8 mouse cellular contexts compared by ENCODE assay signal in the genomic region with DNA sequence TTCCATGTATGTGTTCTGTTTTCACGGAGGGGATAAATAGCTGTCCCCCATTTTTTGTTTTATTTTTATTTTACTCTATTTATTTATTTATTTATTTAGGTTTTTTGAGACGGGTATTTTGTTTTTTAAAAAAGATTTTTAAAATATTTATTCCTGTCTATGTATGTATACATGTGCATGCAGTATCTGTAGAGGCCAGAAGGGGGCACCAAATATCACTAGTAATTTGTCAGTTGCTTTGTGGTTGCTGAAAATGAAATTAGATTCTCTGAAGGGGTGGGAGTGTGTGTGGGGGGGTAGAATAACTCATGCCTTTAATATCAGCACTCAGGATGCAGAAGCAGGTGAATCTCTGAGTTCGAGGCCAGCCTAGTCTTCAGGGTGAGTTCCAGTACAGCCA. TPM values are rescaled to one million over a fixed set of nuclear protein-coding genes. Genes with fewer than 3 reads are reported as not detected.
DNase-seq lines count a peak whose midpoint lies in the region; ATAC-seq and TF ChIP-seq lines count a peak whose summit lies in the region.
"Had no signal": no experiment of that assay in that cellular context is flagged by ENCODE, and none has a peak within 500 bp of the region (broad histone marks: within the 10 kb centered on the region; RNA-seq: fewer than 3 reads in every experiment).

No protein-coding gene starts in this region.

- H3K4me2 ChIP-seq in intestine, postnatal 0 days (replicated peaks; ENCODE audit: low read depth): no peak overlapping the region
- H3K4me2 ChIP-seq in intestine, embryonic 16.5 days (ENCODE audit: low read depth, low read length): no peak overlapping the region

- no peaks in the 10 kb centered on the region for H3K9me3 ChIP-seq in intestine, postnatal 0 days (ENCODE audit: control insufficient read depth)
- no peaks in the 10 kb centered on the region for H3K9me3 ChIP-seq in intestine, embryonic 16.5 days (ENCODE audit: control insufficient read depth, low read length)
- H3K9me3 ChIP-seq: liver, embryonic 15.5 days had no signal

- H3K4me3 ChIP-seq in intestine, postnatal 0 days (ENCODE audit: low read depth, low read length): no peak overlapping the region
- H3K4me3 ChIP-seq in intestine, embryonic 16.5 days (ENCODE audit: low read length): no peak overlapping the region
- H3K4me3 ChIP-seq: liver, embryonic 15.5 days had no signal

- WGBS in intestine, postnatal 0 days: 30% methylated on average over 3 of the region's 3 CpGs
- WGBS in intestine, embryonic 16.5 days: 38% methylated on average over 3 of the region's 3 CpGs

- TF ChIP-seq CTCF in intestine, postnatal 0 days (IDR thresholded peaks at IDR 0.05; ENCODE audit: low read depth): peak; percentile 70

- no peaks in the 10 kb centered on the region for H3K36me3 ChIP-seq in intestine, postnatal 0 days (ENCODE audit: control insufficient read depth, insufficient read depth)
- no peaks in the 10 kb centered on the region for H3K36me3 ChIP-seq in intestine, embryonic 16.5 days (ENCODE audit: control insufficient read depth, insufficient read depth, low read length)
- H3K36me3 ChIP-seq in splenic B cell, adult 2 months (ENCODE audit: control insufficient read depth, insufficient read depth, low read length, poor library complexity, severe bottlenecking): no peaks in the 10 kb centered on the region
- H3K36me3 ChIP-seq: liver, embryonic 15.5 days had no signal

- H3K27me3 ChIP-seq in intestine, postnatal 0 days (replicated peaks; ENCODE audit: control insufficient read depth, insufficient read depth, low read length): no peaks in the 10 kb centered on the region
- H3K27me3 ChIP-seq in intestine, embryonic 16.5 days (replicated peaks; ENCODE audit: control insufficient read depth, insufficient read depth, low read length): no peaks in the 10 kb centered on the region
- no peaks in the 10 kb centered on the region for H3K27me3 ChIP-seq in splenic B cell, adult 2 months (ENCODE audit: control insufficient read depth, insufficient read depth, low read length, poor library complexity, severe bottlenecking)

- H3K27ac ChIP-seq in intestine, postnatal 0 days (ENCODE audit: low read depth, low read length): no peak overlapping the region
- H3K27ac ChIP-seq in intestine, embryonic 16.5 days (ENCODE audit: low read length): no peak overlapping the region
- H3K27ac ChIP-seq: liver, embryonic 15.5 days had no signal

- no peaks in the 10 kb centered on the region for H3K4me1 ChIP-seq in intestine, postnatal 0 days (replicated peaks; ENCODE audit: control insufficient read depth, insufficient read depth, low read length)
- H3K4me1 ChIP-seq in intestine, embryonic 16.5 days (ENCODE audit: control insufficient read depth, insufficient read depth, low read length): peaks cover 18% of the 10 kb centered on the region

- peak; percentile 86 to 90 for DNase-seq in B cell, adult 2 months
- peak; percentile 60 for DNase-seq in MN1 (ENCODE audit: low spot score)
- peak; percentile 34 for DNase-seq in embryo, embryonic 11.5 days (ENCODE audit: low read depth, low spot score)
- DNase-seq in lung, adult 18-20 months: peak; percentile 43 to 72
- DNase-seq in splenic B cell, adult 2 months (ENCODE audit: low read depth, low spot score): peak; percentile 91

- H3K9ac ChIP-seq in intestine, postnatal 0 days (ENCODE audit: low read depth, low read length): no peak overlapping the region
- no peak overlapping the region for H3K9ac ChIP-seq in intestine, embryonic 16.5 days (ENCODE audit: low read depth, low read length)
- H3K9ac ChIP-seq: liver, embryonic 15.5 days had no signal

- ATAC-seq in intestine, postnatal 0 days: no peak
- ATAC-seq in intestine, embryonic 16.5 days: no peak

RNA-seq across cellular contexts. Expression of a gene that starts 2.1 kb away (rescaled TPM):
- polyA plus RNA-seq in intestine, postnatal 0 days (2015; fragmentation: Nextera tagmentation; extraction: Ambion mirVana): 1.9 and 2.3 TPM in 2 replicates
- polyA plus RNA-seq in intestine, embryonic 16.5 days (2015; fragmentation: Nextera tagmentation; extraction: Ambion mirVana): 3.5 and 3.8 TPM in 2 replicates

RNA-seq across cellular contexts. Expression of a gene that starts 8.6 kb away (rescaled TPM):
- polyA plus RNA-seq in intestine, postnatal 0 days (2015; fragmentation: Nextera tagmentation; extraction: Ambion mirVana): 2.6 and 3.4 TPM in 2 replicates
- polyA plus RNA-seq in intestine, embryonic 16.5 days (2015; fragmentation: Nextera tagmentation; extraction: Ambion mirVana): 8.3 and 9.0 TPM in 2 replicates

RNA-seq across cellular contexts. Expression of a gene that starts 9.1 kb away (rescaled TPM):
- polyA plus RNA-seq in intestine, postnatal 0 days (2015; fragmentation: Nextera tagmentation; extraction: Ambion mirVana): 13.6 and 16.5 TPM in 2 replicates
- 48.2 and 56.7 TPM in 2 replicates for polyA plus RNA-seq in intestine, embryonic 16.5 days (2015; fragmentation: Nextera tagmentation; extraction: Ambion mirVana)

RNA-seq across cellular contexts. Expression of a gene that starts 39.0 kb away (rescaled TPM):
- polyA plus RNA-seq in intestine, postnatal 0 days (2015; fragmentation: Nextera tagmentation; extraction: Ambion mirVana): not detected in 2 replicates
- not detected in 2 replicates for polyA plus RNA-seq in intestine, embryonic 16.5 days (2015; fragmentation: Nextera tagmentation; extraction: Ambion mirVana)
- polyA plus RNA-seq: liver, embryonic 15.5 days had no signal

RNA-seq across cellular contexts. Expression of a gene that starts 42.4 kb away (rescaled TPM):
- 6.4 and 7.2 TPM in 2 replicates for polyA plus RNA-seq in intestine, postnatal 0 days (2015; fragmentation: Nextera tagmentation; extraction: Ambion mirVana)
- polyA plus RNA-seq in intestine, embryonic 16.5 days (2015; fragmentation: Nextera tagmentation; extraction: Ambion mirVana): 20.5 and 22.5 TPM in 2 replicates

Comparison
In these comparisons a context has a peak if more than half of its experiments do, and no peak if none do; other contexts are left out.
1. DNase-seq: peak in every context shown above with its lines; median percentile 91 in splenic B cell, adult 2 months; 88 in B cell, adult 2 months; 60 in MN1; 58 in lung, adult 18-20 months; 34 in embryo, embryonic 11.5 days.